Mouse (Mus musculus) lung, postnatal 14 days (tissue): ENCODE data around the gene Srxn1.
A peak's percentile ranks its signal among the peaks of the same experiment; 100 is the strongest.
"Not testable (repeated sequence)": the region's sequence is repeated elsewhere in the genome, so short reads cannot be mapped to it uniquely, and the experiment has no call there.

Experiments
- DNase-seq: peaks from one replicate; pipeline ENCODE4 v3.0.0; 2021

The Srxn1 gene

GRCm38 (mm10) chr2:152105318-152106224 lies at the start of gene Srxn1:
TSS of gene Srxn1 (plus strand) at chr2:152105516.
- peak; percentile 84 for DNase-seq

- no peak for DNase-seq
Measured at GRCm38 (mm10) chr2:152056368-152057251, 48.7 kb upstream of the Srxn1 start.

GRCm38 (mm10) chr2:152057252-152057563 lies 48.1 kb upstream of the Srxn1 start:
- DNase-seq: no peak

GRCm38 (mm10) chr2:152062817-152063216 lies 42.5 kb upstream of the Srxn1 start:
- not testable (repeated sequence) for DNase-seq

GRCm38 (mm10) chr2:152068660-152069433 lies 36.5 kb upstream of the Srxn1 start:
- no peak for DNase-seq

- no peak for DNase-seq
Measured at GRCm38 (mm10) chr2:152069434-152069786, 35.9 kb upstream of the Srxn1 start.

GRCm38 (mm10) chr2:152069941-152070340 lies 35.4 kb upstream of the Srxn1 start:
- DNase-seq: no peak

- DNase-seq: no peak
Measured at GRCm38 (mm10) chr2:152074521-152074920, 30.8 kb upstream of the Srxn1 start.

GRCm38 (mm10) chr2:152075294-152075889 lies 29.9 kb upstream of the Srxn1 start:
- no peak for DNase-seq

- no peak for DNase-seq
Measured at GRCm38 (mm10) chr2:152077337-152077736, 28.0 kb upstream of the Srxn1 start.

- no peak for DNase-seq
Measured at GRCm38 (mm10) chr2:152080685-152081541, 24.4 kb upstream of the Srxn1 start, which contains the start of gene Scrt2. TSS of gene Scrt2 (plus strand) at chr2:152081529.

- peak; percentile 87 for DNase-seq
Measured at GRCm38 (mm10) chr2:152081641-152082448, 23.5 kb upstream of the Srxn1 start.

GRCm38 (mm10) chr2:152082456-152083285 lies 22.6 kb upstream of the Srxn1 start:
- no peak for DNase-seq

- no peak for DNase-seq
Measured at GRCm38 (mm10) chr2:152083411-152083810, 21.9 kb upstream of the Srxn1 start.

GRCm38 (mm10) chr2:152084298-152084697 lies 21.0 kb upstream of the Srxn1 start:
- DNase-seq: no peak

GRCm38 (mm10) chr2:152085414-152085813 lies 19.9 kb upstream of the Srxn1 start:
- DNase-seq: no peak

- DNase-seq: no peak
Measured at GRCm38 (mm10) chr2:152086451-152086850, 18.9 kb upstream of the Srxn1 start.

GRCm38 (mm10) chr2:152087111-152087510 lies 18.2 kb upstream of the Srxn1 start:
- DNase-seq: no peak

- peak; percentile 70 for DNase-seq
Measured at GRCm38 (mm10) chr2:152089078-152089477, 16.2 kb upstream of the Srxn1 start.

- no peak for DNase-seq
Measured at GRCm38 (mm10) chr2:152089581-152089980, 15.7 kb upstream of the Srxn1 start.
